Mouse (Mus musculus) kidney, embryonic 14.5 days (tissue): ENCODE measurements around the gene Sowaha. TPM values are rescaled to one million over a fixed set of nuclear protein-coding genes. Genes with fewer than 3 reads are reported as not detected.

Experiments
- ATAC-seq: fragments of 200-750 bp; cut with Nextera tagmentation; 2 replicates; pipeline ENCODE4 v1.8.0; 2017; ENCODE audit warnings: moderate number of reproducible peaks, mild to moderate bottlenecking, moderate TSS enrichment, moderate library complexity; ENCODE audit not compliant: low FRiP score, low TSS enrichment
- H3K27ac ChIP-seq: fragments of 300-500 bp; sonication (generic); 2 replicates; pipeline ENCODE4 v1.5.1; 2014; ENCODE audit warnings: low read depth, mild to moderate bottlenecking, low read length, moderate library complexity, mixed read lengths
- H3K27me3 ChIP-seq: fragments of 300-500 bp; sonication (generic); 2 replicates; pipeline ENCODE4 v1.6.1; 2014; ENCODE audit warnings: mild to moderate bottlenecking, low read length; ENCODE audit not compliant: control insufficient read depth, insufficient read depth
- H3K36me3 ChIP-seq: fragments of 300-500 bp; sonication (generic); 2 replicates; pipeline ENCODE4 v1.6.1; 2014; ENCODE audit warnings: low read length, mixed read lengths; ENCODE audit not compliant: control insufficient read depth, insufficient read depth
- H3K4me1 ChIP-seq: fragments of 300-500 bp; sonication (generic); 2 replicates; pipeline ENCODE4 v1.6.1; 2014; ENCODE audit warnings: low read length, mixed read lengths; ENCODE audit not compliant: control insufficient read depth, insufficient read depth
- H3K4me2 ChIP-seq: fragments of 300-500 bp; sonication (generic); replicated peaks from 2 replicates; pipeline ENCODE4 v1.6.1; 2014; ENCODE audit warnings: low read depth, mild to moderate bottlenecking, low read length
- H3K4me3 ChIP-seq: fragments of 300-500 bp; sonication (generic); 2 replicates; pipeline ENCODE4 v1.5.1; 2014; ENCODE audit warnings: mild to moderate bottlenecking, low read length
- H3K9ac ChIP-seq: fragments of 300-500 bp; sonication (generic); 2 replicates; pipeline ENCODE4 v1.6.1; 2014; ENCODE audit warnings: low read depth, mild to moderate bottlenecking, low read length, moderate library complexity
- H3K9me3 ChIP-seq: fragments of 300-500 bp; sonication (generic); 2 replicates; pipeline ENCODE4 v1.6.1; 2016; ENCODE audit warnings: low read length; ENCODE audit not compliant: control insufficient read depth
- WGBS: fragments of 180-500 bp; shearing (Covaris S2); extraction: QIAGEN DNeasy Blood & Tissue Kit; methylation state at CpG from one replicate; pipeline ENCODE4 v1.1.7; 2014; 5-methylcytosine and 5-hydroxymethylcytosine counted together
- polyA plus RNA-seq: library from polyadenylated mRNA; unstranded; fragments of >200 nt; fragmentation: Nextera tagmentation; extraction: Ambion mirVana; gene quantifications from 2 replicates; pipeline ENCODE4 v1.2.1, GENCODE M21; 2014

The Sowaha gene
- polyA plus RNA-seq, 1 experiment from 2014 or later = 0.09 TPM

- no peak overlapping the region for H3K27ac ChIP-seq
- H3K9ac ChIP-seq = peak overlapping the region; percentile 57
- peak overlapping the region; percentile 34 for H3K4me3 ChIP-seq
- H3K36me3 ChIP-seq = no peaks in the 10 kb centered on the region
- peak overlapping the region; percentile 53 for H3K4me2 ChIP-seq
- peak; percentile 36; the same call in 1 of the 2 replicates for ATAC-seq
- 5% methylated on average over 40 of the region's 40 CpGs for WGBS
- no peaks in the 10 kb centered on the region for H3K9me3 ChIP-seq
- H3K27me3 ChIP-seq = peaks cover 69% of the 10 kb centered on the region
- H3K4me1 ChIP-seq = peaks cover 16% of the 10 kb centered on the region; the same call in 1 of the 2 replicates
Measured at GRCm38 (mm10) chr11:53466231-53466971, 13.7 kb downstream of the Sowaha start.

- ATAC-seq = no peak
- Histone ChIP-seq H3K27me3 (peaks cover 60% of the 10 kb centered on the region), H3K4me1 (0 out of 2 replicates have a peak, but pooled peaks cover 13% of the 10 kb centered on the region), H3K4me2 (peak overlapping the region; percentile 91), H3K27ac (no peak overlapping the region), H3K36me3 (no peaks in the 10 kb centered on the region), H3K9ac (peak overlapping the region; percentile 50; the same call in 1 of the 2 replicates), H3K9me3 (no peaks in the 10 kb centered on the region), H3K4me3 (peak overlapping the region; percentile 46)
- 7% methylated on average over 55 of the region's 55 CpGs for WGBS
Measured at GRCm38 (mm10) chr11:53463551-53464424, 16.3 kb downstream of the Sowaha start.

GRCm38 (mm10) chr11:53461727-53462126, 18.3 kb downstream of the Sowaha start:
- Histone ChIP-seq H3K4me2 (no peak overlapping the region), H3K4me3 (no peak overlapping the region), H3K27ac (no peak overlapping the region), H3K4me1 (0 out of 2 replicates have a peak, but pooled peaks cover 13% of the 10 kb centered on the region), H3K9me3 (no peaks in the 10 kb centered on the region), H3K36me3 (no peaks in the 10 kb centered on the region), H3K9ac (no peak overlapping the region), H3K27me3 (peaks cover 58% of the 10 kb centered on the region)
- WGBS = 23% methylated on average over 5 of the region's 5 CpGs
- peak; percentile 32; the same call in 1 of the 2 replicates for ATAC-seq

GRCm38 (mm10) chr11:53460192-53460591, 19.9 kb downstream of the Sowaha start:
- no peak for ATAC-seq
- Histone ChIP-seq H3K36me3 (no peaks in the 10 kb centered on the region), H3K27ac (no peak overlapping the region), H3K4me2 (no peak overlapping the region), H3K4me3 (no peak overlapping the region), H3K9me3 (no peaks in the 10 kb centered on the region), H3K9ac (no peak overlapping the region), H3K4me1 (0 out of 2 replicates have a peak, but pooled peaks cover 13% of the 10 kb centered on the region), H3K27me3 (peaks cover 46% of the 10 kb centered on the region)
- WGBS = 87% methylated on average over 3 of the region's 3 CpGs

- ATAC-seq = no peak
- Histone ChIP-seq H3K36me3 (no peaks in the 10 kb centered on the region), H3K9ac (no peak overlapping the region), H3K4me2 (no peak overlapping the region), H3K4me3 (no peak overlapping the region), H3K27me3 (peaks cover 34% of the 10 kb centered on the region), H3K9me3 (no peaks in the 10 kb centered on the region), H3K4me1 (0 out of 2 replicates have a peak, but pooled peaks cover 13% of the 10 kb centered on the region), H3K27ac (no peak overlapping the region)
- WGBS = 69% methylated on average over 3 of the region's 3 CpGs
Measured at GRCm38 (mm10) chr11:53458996-53459395, 21.1 kb downstream of the Sowaha start.

DNA sequence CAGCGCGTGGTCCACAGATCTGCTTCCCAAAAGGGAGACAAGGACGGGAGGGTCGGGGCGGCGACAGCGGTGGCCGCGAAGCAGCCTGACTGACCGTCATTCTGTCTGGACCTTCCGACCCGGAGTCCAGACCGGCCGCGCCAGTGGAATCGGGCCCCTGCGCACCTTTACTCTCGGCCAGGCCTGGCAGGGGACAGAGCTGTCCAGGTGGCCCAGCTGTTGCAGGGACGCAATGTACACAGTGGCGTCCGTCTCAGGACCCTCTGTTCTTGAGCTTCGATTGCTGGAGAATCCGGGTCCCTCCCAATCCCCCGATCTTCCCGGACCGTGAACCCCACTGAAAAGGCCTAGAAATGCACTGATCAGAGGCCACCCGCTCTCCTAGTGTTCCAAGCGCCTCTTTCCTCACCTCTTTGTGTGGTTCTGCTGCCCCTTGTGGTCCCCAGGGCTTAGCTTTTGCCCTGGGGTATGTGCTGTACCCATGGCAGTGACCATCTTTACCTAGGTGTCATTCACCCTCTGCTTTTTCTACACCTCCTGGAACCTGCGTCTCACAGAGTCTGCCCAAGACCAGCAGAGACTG, 22.6 kb downstream of the Sowaha start:
- ATAC-seq = peak; percentile 26; the same call in 1 of the 2 replicates
- Histone ChIP-seq H3K4me2 (peak overlapping the region; percentile 85), H3K27ac (no peak overlapping the region), H3K9me3 (no peaks in the 10 kb centered on the region), H3K9ac (peak overlapping the region; percentile 57), H3K4me1 (0 out of 2 replicates have a peak, but pooled peaks cover 9% of the 10 kb centered on the region), H3K36me3 (no peaks in the 10 kb centered on the region), H3K4me3 (peak overlapping the region; percentile 54), H3K27me3 (peaks cover 18% of the 10 kb centered on the region)
- WGBS = 3% methylated on average over 29 of the region's 29 CpGs

DNA sequence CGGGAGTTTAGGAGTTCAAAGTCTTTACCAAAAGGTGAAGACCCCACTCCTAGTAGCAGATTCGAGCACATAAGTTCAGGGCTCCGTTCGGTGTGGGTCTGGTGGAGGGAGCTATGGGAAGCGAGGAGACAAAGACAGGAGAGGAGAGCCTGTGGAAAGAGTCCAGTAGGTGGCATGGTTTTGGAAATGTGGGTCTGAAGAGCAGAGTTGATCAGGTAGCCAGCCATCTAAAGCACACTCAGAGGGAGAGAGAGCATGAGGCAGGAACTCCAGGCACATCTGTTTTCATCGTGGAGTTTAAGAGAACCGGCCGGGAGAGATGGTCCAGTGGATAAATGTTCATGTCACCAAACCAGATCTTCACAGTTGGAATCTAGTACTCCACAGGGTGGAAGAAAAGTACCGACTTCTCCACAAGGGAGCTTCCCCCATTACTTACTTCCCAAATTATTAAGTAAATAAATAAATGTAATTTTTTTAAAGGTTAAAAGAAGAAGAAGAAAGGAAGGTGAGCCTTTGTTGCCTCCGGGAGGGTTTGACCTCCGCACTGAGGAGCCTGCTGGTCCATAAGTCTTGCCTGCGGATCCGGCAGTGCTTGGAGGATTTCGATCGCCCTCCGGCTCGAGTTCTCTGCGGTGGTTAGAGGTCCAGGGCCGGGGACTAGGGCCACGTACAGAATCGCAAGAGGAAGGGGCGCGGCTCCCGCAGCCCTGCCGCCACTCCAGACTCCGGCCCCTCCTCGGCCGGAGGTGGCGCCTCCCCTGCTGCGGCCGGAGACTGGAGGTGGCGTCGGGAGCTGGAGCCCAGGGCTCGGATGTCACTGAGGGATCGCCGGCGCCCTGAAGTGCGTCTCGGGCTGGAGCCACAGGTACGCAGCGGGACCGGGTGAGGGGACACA, 23.4 kb downstream of the Sowaha start, which contains the start of the genes Gm10447 and Shroom1:
Gene Gm10447 (minus strand): TSS at position 637 of the 898 bp plus-strand sequence.
Gene Shroom1 (plus strand): TSS at position 732 of the 898 bp plus-strand sequence.
- Histone ChIP-seq H3K9me3 (no peaks in the 10 kb centered on the region), H3K27me3 (peaks cover 11% of the 10 kb centered on the region; the same call in 1 of the 2 replicates), H3K4me1 (0 out of 2 replicates have a peak, but pooled peaks cover 4% of the 10 kb centered on the region), H3K4me3 (peak within 1 kb of the TSS; percentile 54), H3K27ac (no peak within 1 kb of the TSS), H3K4me2 (peak within 1 kb of the TSS; percentile 85), H3K9ac (peak within 1 kb of the TSS; percentile 57), H3K36me3 (no peaks in the 10 kb centered on the region)
- peak; percentile 89 for ATAC-seq
- 2% methylated on average over 42 of the region's 42 CpGs for WGBS

DNA sequence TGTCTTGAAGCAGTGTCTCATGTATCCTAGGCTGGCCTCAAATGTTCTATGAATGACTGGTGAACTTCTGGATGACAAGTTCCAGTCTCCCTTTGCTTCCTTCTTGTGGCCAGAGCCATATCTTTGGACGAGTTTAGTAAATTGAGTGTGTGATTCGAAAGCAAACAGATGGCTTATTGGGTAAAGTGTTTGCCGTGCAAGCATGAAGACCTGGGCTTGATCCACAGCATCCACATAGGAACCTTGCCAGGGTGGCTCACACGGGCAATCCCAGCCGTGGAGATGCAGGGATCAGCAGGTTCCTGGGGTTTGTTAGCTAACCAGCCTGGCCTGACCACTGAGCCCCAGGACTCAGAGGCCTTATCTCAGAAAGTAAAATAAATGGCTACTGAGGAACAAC, 27.0 kb downstream of the Sowaha start:
- H3K4me2 ChIP-seq = no peak overlapping the region
- no peaks in the 10 kb centered on the region for H3K36me3 ChIP-seq
- no peak for ATAC-seq
- H3K4me1 ChIP-seq = no peaks in the 10 kb centered on the region
- H3K4me3 ChIP-seq = no peak overlapping the region
- 91% methylated on average over 5 of the region's 5 CpGs for WGBS
- peaks cover 6% of the 10 kb centered on the region; the same call in 1 of the 2 replicates for H3K27me3 ChIP-seq
- no peak overlapping the region for H3K9ac ChIP-seq
- H3K9me3 ChIP-seq = no peaks in the 10 kb centered on the region
- H3K27ac ChIP-seq = no peak overlapping the region
